Mouse (Mus musculus) ES-E14 (cell line): ENCODE data around the gene Mindy4b-ps.

Experiments
- MAFK ChIP-seq: IDR thresholded peaks from 2 replicates; pipeline ENCODE4 v1.6.1; 2014; ENCODE audit warnings: mild to moderate bottlenecking, low read depth, low read length, inconsistent platforms; ENCODE audit not compliant: insufficient read depth
- ZNF384 ChIP-seq: IDR thresholded peaks from 2 replicates; pipeline ENCODE4 v1.6.1; 2012; ENCODE audit warnings: low read depth, low read length, inconsistent platforms

DNA sequence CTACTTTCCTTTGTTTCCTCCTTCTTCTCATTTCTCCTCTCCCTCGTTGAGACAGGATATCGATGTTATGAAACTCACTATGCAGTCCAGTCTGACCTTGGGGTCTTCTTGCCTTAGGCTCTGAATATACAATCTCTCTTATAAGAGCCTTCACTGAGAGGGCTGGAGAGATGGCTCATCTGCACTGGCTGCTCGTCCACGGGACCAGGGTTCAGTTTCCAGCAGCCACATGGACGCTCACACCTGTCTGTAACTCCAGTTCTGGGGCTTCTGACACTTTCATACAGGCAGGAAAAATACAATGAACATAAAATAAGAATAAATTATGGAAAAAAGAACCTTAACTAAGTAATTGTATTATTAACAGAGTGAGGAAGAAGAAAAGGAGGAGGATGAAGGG, 9.5 kb upstream of the Mindy4b-ps start:
- TF ChIP-seq ZNF384 (no peak), MAFK (no peak)
